Mouse (Mus musculus) left cerebral cortex, postnatal 25 days (tissue): ENCODE results near the gene Slc25a19. TPM values are rescaled to one million over a fixed set of nuclear protein-coding genes. Genes with fewer than 3 reads are reported as not detected.

Experiments used
- DNase-seq, 2 experiments: peaks; one replicate each; pipeline ENCODE4 v3.0.0; 2022; ENCODE audit warnings: low spot score in 2 of 2, mixed read lengths in 1 of 2
- intact Hi-C: fragments of 180-260 bp; cut with DNase I; formaldehyde crosslinking; loops from one replicate; pipeline ENCODE4 v1.15.1; 2025
- total RNA-seq, 2 experiments: library from RNA; stranded (reverse); gene quantifications; 2 replicates each; pipeline ENCODE4 v1.2.3; 2021

Slc25a19 gene
- total RNA-seq, 2 experiments from 2014 or later = 54.3 to 59.3 TPM

DNA sequence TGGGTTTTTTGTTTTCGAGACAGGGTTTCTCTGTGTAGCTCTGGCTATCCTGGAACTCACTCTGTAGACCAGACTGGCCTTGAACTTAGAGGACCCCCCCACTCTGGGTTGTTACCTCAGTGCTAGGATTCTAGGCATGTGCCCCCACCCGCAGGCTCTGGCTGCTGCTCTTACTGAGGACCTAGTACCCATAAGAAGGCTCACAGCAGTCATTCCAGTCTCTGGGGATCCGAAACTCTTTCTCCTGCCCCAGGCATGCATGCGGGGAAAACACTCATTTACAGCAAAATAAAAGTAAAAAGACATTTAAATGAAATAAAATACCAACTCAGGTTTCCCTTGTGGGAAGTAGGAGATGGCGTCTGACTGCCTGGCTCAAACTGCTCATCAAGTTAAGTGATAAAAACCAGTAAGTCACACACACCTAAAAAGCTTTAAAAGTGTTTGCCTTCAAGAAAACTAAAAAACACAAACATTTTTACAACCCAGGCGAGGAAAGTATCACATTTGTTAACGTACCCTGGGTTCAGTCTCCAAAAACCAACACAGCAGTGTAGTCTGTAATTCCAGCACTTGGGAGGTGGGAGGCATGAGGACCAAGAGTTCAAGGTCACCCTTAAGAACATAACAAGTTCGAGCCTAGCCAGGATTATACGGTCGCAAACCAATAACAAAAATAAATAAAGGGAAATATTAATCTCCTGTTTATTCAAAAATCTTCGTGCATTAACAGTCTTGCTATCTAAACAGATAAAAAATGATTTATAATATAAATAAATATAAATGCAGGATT, 1.1 kb downstream of the Slc25a19 start:
- intact Hi-C loops = no loop called here
- no peak for DNase-seq

DNA sequence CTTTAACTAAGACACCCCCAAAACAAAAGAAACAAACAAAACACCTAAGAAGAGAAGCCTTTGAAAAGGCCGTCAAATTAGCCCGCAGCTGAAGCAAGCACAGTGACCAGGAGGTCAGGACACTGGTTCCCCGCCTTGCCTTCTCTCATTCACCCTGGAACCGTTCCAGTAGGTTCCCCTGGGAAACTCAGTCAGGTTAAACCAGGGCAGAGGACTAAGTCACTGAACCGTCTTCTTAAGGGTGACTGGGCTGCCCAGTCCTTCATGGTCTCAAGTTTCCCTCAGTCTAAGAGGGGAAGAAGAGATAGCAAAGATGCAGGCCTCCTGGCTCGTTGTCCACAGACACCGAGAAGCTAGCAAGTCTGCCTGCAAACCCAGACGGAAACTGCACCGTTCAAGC, 2.2 kb downstream of the Slc25a19 start:
- intact Hi-C loops = no loop called here
- no peak for DNase-seq

DNA sequence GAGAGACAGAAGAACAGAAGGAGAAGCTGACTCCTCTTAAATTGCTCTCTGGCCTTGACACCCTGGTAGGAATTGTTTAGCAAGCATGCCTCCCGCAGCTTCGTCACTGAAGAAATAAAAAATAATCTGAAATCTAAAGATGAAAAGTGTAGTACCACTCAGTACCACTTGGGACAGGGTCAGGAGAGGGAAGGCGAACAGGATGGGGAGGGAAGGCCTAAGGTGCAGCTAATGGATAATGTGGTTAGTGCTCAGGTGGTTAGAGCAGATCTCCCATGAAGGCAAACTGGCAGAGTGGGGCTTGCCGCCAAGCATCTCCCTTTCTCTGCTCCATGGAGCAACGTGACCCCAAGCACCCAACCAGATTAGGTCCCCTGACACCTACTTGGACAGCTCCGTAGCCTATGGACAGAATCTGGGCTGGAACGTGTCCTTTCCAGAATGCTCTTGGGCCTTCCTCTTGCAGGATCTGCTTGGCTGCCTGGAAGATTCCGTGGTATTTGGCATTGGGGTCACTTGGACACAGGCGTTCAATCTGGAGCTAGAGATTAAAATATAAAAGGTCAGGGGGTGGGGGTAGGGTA, 4.5 kb downstream of the Slc25a19 start:
- no peak for DNase-seq
- intact Hi-C loops = no loop called here

DNA sequence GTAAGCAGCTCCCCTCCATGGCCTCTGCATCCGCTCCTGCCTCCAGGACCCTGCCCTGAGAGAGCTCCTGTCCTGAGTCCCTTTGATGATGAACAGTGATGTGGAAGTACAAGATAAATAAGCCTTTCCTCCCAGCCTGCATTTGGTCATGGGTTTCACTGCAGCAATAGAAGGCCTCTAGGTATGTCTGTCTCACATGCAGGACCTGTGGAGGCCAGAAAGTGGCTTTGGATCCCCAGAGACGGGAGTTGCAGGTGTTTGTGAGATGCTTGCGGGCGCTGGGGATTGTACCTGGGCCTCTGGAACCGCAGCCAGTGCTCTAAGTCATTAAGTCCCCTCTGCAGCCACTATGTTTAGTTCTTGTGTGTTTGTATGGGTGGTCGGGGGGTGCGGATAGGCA, 8.1 kb downstream of the Slc25a19 start:
- DNase-seq = no peak
- intact Hi-C loops = no loop called here

DNA sequence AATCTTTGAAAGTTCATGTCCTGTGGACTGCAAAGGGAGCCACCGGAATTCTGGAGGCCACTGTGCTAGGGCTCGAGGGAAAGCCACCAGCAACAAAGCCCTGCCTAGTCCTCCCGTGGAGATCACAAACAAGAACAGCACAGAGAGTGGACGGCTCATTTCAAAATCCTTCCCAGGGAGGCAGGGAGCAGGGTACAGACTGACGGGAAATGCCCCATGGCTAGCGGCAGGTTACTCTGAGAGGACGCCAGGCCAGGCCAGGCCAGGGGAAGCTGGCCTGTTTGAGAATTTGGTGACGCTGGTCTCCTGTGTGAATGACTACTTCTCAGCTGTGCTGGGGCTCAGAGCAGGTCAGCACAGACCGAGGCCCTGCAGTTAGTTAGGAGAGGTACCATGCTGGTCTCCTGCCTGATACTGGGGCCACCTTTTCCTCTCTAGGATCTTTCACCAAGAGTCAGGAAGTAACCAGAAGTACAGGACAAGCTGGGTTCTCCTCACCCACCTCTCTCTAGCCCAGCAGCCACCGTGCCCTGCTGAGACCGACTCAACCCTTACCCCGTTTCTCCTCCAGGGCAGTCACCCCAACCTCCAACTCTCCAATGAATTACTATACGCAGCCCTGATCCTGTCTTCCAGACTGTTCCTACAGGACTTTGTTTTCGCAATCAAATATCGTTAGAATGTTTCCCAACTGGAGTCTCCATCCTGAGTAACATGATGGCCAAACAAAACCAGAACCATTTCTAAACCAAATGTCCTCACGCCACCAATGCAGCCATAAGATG, 9.2 kb downstream of the Slc25a19 start:
- intact Hi-C loops = no loop called here

DNA sequence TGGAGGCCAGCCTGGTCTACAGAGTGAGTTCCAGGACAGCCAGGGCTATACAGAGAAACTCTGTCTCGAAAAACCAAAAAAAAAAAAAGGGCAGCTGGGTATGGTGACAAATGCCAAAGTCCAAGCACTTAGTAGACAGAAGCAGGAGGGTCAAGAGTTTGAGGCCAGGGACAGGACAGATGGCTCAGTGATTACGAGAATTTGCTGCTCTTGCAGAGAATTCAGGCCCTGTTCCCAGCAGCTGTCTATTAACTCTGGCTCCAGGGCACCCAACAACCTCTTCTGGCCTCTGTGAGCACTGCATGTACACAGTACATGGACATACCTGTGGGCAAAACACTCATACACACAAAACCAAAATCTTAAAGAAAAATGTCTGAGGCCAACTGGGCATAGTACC, 10.1 kb downstream of the Slc25a19 start:
- intact Hi-C loops = no loop called here
- DNase-seq = no peak

More for the DNA sequence above, 9.2 kb downstream of the Slc25a19 start:
- no peak for DNase-seq

DNA sequence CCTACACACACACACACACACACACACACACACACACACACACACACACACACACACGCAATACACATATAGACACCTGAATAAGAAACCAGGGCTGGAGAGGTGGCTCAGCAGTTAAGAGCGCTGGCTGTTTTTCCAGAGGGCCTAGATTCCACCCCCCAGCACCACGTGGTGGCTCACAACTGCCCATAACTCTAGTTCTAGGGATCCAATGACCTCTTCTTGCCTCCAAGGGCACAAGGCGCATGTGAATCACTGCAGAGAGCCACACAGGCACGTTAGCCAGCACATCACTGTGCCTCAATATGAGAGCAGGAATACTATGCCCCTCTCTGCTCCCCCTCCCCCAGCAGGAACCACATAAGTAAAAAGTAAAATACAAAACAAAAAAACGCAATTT, 11.2 kb downstream of the Slc25a19 start:
- intact Hi-C loops = no loop called here
- no peak for DNase-seq

DNA sequence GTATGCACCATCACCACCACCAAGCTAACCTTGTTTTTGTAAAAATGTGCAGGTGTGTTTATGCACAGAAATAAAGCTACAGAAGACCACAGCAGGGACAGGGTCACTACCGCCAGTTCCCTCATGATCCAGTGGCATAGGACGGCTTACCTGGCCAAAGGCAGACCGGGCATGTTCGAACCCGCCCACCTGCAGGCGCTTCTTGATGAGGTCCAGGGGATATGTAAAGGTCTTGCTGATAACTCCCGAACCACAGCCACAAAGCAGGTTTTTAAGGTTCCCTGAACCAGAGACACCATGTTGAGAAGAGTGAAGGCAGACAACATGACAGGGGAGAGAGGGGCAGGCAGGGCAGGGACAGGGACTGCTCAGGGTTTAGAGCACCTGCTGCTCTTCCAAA, 11.7 kb downstream of the Slc25a19 start:
- intact Hi-C loops = no loop called here

DNA sequence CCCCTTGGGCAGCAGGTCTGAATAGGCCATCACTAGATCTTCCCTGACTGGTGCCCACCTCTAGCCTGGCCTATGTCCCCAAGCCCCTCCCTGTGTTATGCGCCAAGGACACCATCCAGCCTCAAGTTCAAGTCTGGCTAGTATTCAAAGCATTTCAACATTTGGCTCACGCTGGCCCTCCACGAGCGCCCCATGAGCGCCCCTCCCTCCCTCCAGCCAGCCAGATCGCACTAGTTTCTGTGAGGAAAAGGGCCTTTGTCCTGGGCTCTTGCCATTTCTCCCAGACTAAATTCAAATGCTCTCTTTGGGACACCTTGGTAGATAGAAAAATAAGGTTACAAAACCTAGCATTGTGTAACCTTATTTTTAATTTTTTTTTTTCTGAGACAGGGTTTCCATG, 12.2 kb downstream of the Slc25a19 start:
- intact Hi-C loops = no loop called here
- no peak for DNase-seq

More for the DNA sequence above, 11.7 kb downstream of the Slc25a19 start:
- no peak for DNase-seq

DNA sequence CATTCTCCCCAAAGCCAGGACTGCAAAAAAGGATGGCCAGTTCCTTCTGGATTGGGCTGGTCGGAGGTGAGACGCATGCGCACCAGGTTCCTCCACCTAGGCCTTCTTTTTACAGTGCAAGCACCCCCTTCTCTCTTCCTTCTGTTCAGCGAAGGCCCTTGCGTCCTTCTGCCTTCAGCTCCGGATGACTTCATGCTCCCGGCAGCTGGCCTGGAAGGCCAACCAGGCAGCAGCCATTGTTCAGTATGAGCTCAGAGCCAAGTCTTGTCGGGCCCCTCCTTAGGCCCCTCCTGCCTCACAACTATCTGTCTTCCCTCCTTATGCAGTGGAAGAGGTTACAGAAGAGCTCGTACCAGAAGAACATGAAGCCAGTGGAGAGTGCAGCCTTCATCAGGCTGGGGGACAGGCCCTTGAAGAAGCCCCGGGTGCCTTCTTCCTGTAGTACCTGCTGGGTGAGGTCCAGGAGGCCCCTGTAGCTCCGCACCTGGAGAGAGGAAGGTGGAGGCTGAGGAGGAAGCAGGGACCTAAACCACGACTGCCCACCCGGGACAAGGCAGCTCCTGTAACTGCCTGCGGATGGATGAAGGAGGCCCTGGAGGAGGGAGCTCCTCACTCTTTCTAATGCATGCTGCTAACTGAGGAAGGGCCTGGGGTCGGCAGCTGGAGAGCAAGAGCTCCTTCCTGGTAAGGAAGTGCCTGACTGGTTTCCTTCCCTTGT, 12.8 kb downstream of the Slc25a19 start:
- intact Hi-C loops = no loop called here
- DNase-seq = no peak

DNA sequence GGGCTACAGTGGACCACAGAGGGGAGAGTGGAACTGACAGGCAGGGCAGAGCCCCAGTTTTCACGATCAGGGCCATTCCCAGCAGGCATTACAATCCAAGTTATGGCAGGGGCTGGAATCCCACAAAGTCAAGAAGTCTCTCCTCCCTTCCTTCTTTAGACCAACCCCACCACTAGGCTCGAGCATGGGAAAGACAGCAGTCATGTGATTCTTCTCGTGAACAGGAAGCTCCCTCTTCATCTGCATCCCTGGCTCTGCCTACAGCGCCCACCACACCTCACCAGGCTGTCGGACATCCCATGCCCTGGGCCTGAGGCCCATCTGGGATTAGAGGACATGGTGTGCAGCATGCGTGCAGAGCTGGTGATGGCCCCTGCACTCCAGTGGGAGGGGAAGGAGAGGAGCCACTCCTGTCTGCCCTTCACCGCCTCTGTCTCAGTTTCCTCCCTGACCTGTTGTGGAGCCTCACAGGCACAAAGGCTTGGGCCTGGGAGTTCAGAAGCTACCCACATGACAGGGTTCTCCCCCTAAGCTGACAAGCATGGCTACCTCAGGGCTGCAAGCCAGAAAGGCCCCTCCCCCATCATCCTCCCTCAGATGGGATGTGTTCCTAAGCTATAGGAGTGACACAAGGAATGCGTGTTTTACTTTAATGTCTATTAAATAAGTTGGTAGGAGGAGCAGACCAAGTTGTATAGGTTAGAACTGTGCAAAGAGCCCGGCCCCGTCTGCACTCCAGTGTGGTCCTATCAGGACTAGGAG, 13.6 kb downstream of the Slc25a19 start:
- intact Hi-C loops = no loop called here
- DNase-seq = no peak

DNA sequence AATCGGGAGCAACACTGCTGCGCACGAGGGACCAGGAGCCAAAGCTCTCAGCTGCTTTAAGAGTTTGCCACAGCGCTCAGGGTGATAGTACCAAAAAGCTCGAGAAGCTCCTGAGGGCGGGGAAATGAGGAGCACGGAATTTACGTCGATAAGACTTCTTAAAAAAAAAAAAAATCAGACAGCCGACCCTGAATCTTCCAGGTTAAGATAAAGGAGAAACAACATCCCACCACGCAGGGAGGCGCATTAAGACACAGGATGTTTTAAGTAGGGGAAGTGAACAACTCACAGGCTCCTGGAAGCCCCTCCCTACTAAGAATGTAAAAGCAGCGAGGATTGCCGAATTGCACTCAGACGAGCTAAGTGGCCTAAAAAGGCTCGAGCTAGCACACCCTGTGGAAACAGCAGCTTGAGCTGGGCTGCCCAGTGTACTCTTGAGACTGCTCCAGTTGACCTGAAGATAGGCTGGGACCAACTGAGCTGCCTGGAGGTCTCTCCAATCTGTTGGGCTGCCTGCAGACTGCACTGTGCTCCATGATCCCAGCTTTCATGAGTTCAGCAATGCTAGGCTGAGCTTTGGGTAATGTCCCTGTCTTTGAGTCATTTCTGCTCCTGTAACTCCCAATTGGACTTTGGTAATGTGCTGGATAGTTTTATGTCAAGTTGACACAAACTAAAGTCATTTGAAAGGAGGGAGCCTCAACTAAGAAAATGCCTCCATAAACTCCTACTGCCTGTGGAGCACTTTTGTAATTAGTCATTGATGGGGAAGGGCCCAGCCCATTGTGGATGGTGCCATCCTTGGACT, 14.8 kb downstream of the Slc25a19 start:
- DNase-seq = no peak
- intact Hi-C loops = no loop called here

DNA sequence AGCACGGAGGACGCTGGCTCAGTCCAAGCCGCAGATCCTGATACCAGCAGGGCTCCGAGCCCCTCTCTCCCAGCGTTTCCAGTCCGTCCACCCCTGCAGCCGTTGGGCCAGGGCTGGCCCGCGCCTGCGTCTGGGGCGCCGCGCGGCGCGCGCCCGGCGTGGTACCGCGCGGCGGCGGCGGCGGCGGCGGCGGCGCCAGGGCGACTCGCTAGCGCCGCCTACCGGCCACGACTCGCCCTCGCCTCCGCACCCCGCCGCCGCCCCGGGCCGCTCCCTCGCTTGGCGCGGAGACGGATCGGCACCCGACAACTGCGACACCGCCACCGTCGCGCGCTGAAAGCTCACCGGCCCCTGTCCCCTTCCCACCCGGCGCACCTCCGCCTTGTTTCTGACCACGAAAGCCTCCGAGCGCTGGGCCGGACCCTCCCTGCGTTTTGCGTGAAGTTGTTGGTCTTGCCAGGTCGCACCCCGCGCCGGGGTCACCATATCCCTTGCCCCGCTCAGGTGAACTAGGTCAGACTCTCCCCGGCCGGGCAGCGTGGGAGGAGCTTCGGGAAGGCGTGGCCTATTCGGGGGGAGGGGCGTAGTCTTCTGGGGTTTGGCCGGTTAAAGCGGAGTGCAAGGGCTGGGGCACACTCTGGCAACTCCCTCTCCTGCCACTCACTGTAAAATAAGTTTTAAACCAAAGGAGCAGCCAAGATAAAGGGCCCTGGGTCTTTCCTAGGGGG, 15.5 kb downstream of the Slc25a19 start, which contains the start of gene Mif4gd:
TSS of gene Mif4gd (minus strand) at position 560 of the 728 bp plus-strand sequence.
- DNase-seq = peak; percentile 68 to 75

DNA sequence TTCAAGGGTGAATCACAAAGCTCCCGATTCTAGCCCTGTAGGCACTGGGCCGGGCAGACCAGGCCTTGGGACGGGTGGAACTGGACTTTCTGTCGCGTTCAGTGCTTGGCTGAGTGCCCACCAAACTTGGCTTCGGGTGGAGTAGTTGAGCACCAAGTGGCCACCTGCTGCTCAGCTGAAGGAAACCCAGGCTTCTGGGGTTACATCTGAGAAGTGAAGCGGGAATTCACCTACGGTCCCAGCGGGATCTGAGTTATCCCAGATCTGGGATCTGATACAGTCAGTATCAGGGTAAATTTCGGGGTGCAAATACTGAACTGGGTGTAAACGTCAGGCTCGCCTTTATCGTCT, 16.1 kb downstream of the Slc25a19 start:
- peak; percentile 34 to 56 for DNase-seq
- intact Hi-C loops = no loop called here

More for the DNA sequence above, 15.5 kb downstream of the Slc25a19 start, which contains the start of gene Mif4gd:
- intact Hi-C loops = no loop called here

DNA sequence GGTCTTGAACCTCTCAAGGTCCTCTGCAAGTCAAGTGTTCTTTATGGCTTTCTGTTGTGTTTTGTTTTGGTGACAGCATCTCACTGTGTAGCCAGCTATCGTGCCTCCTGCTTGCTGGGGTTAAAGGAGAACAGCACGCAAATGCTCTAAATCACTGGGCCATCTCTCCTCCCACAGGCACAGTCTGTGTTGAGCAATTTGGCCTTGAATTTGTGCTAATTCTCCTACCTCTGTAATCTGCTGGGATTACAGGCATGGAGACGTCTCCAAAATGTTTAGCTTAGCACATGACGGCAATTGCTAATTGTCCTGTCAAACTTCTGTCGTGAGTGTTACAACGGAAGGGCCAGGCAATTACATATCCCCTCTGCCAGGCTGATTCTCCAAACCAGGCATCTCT, 16.9 kb downstream of the Slc25a19 start:
- DNase-seq = no peak
- intact Hi-C loops = no loop called here

DNA sequence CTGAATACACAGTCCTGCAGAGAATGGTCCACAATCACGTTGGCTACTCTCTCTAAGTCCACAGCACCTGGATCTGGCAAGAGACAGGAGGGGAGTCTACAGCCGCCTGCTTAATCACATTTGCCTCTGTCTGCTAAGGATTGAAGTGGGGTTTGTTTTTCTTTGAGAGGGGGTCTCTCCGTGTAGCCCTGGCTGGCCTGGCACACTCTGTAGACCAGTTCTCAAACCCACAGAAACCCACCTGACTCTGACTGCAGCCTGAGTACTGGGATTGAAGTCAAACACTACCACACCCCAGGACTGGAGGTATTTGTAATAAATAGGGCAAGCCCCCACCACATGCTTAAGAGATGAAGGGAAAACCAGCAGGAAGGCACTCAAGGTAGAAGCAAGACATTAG, 18.5 kb downstream of the Slc25a19 start:
- DNase-seq = no peak
- intact Hi-C loops = no loop called here

DNA sequence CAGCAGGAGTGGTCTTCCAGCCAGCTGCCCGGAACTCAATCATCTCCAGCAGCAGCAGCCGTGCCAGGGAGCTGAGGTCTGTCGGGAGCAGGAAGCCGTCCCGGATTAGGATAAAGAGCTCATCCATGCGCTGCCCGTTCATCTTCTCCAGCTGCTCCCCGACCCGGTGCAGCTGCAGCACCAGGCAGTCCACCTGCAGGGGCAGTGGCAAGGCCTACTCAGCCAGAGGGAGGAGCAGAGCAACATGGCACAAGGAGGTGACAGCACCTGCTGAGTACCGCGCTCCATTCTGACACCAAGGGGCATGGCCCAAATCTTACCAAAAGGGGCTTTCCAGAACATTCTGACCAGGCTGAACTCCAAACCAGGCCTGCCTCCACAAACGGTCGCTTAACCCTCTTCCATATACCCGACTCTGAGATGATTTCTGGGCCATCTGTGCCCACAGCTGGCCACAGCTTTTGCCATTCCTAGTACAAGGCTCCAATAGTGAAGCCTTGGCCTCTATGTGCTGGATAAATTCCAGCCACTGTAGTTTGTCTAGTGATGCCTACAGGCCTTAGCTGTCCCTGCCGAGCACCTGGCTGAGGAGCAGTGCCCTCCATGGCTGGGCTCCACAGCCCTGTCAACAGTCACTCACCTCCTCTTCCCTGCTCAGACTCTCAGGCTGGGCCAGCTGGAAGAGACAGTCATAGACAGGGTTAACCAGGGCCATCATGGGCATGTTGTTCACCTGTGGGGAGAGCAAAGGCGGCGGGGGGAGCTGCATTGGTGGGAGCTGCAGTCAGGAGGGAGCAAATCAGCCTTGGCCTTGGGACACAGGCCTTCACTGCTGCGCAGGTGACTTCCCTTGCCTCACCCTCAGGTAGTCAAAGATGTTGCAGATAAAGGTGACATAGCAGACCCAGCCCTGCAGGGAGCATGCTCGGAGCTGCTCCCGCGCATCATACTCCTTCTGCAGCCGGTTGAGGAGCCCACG, 19.4 kb downstream of the Slc25a19 start:
- DNase-seq = peak in 1 of 2 experiments; percentile 35
- intact Hi-C loops = no loop called here
